Mouse (Mus musculus): Measurements from ENCODE around the gene Palmd. TPM values are rescaled to one million over a fixed set of nuclear protein-coding genes. Genes with fewer than 3 reads are reported as not detected.

The Palmd gene
- polyA plus RNA-seq (2017; shearing (Covaris generic)): not detected

GRCm38 (mm10) chr3:116968540-116968997 is at the start of gene Palmd:
Gene Palmd, minus strand, starts transcription at chr3:116968987.

GRCm38 (mm10) chr3:116967967-116968366 is 820 bp downstream of the Palmd start, which contains the start of gene 4930455H04Rik:
Gene 4930455H04Rik, plus strand, starts transcription at chr3:116968267.

Other genes starting within 250 kb of the Palmd start
- gene Agl, start 160.8 kb downstream of the Palmd start, polyA plus RNA-seq (2017; shearing (Covaris generic)): 3.1 TPM
- 22.2 TPM for gene Frrs1, start 109.5 kb downstream of the Palmd start, polyA plus RNA-seq (2017; shearing (Covaris generic))
- not detected for gene 4930455H04Rik, start 720 bp downstream of the Palmd start, polyA plus RNA-seq (2017; shearing (Covaris generic))

Data from activated CD4-positive, CD25-positive, alpha-beta regulatory T cell, adult 9 weeks (primary cell).